Mouse (Mus musculus) midbrain, postnatal 0 days (tissue): ENCODE results near the gene Dnaja3. TPM values are rescaled to one million over a fixed set of nuclear protein-coding genes. Genes with fewer than 3 reads are reported as not detected.

Experiments used
- ATAC-seq: fragments of 200-750 bp; cut with Nextera tagmentation; 2 replicates; pipeline ENCODE4 v1.8.0; 2017; ENCODE audit warnings: moderate number of reproducible peaks, mild to moderate bottlenecking, moderate TSS enrichment, moderate library complexity; ENCODE audit not compliant: low FRiP score
- DNase-seq: peaks from one replicate; pipeline ENCODE4 v3.0.0-alpha.2; 2015; ENCODE audit warnings: low spot score
- H3K27ac ChIP-seq: fragments of 300-500 bp; sonication (generic); 2 replicates; pipeline ENCODE4 v1.5.1; 2014; ENCODE audit warnings: low read depth, mild to moderate bottlenecking, low read length, mixed read lengths
- H3K27me3 ChIP-seq: fragments of 300-500 bp; sonication (generic); 2 replicates; pipeline ENCODE4 v1.6.1; 2014; ENCODE audit warnings: low read length, control low read depth, mixed read lengths; ENCODE audit not compliant: insufficient read depth
- H3K36me3 ChIP-seq: fragments of 300-500 bp; sonication (generic); 2 replicates; pipeline ENCODE4 v1.6.1; 2014; ENCODE audit warnings: low read length, control low read depth, mixed read lengths; ENCODE audit not compliant: insufficient read depth
- H3K4me1 ChIP-seq: fragments of 300-500 bp; sonication (generic); 2 replicates; pipeline ENCODE4 v1.6.1; 2014; ENCODE audit warnings: mild to moderate bottlenecking, control low read depth, antibody characterized with exemption, low read length, mixed read lengths; ENCODE audit not compliant: insufficient read depth
- H3K4me2 ChIP-seq: fragments of 300-500 bp; sonication (generic); 2 replicates; pipeline ENCODE4 v1.6.1; 2014; ENCODE audit warnings: low read depth, mild to moderate bottlenecking, low read length, mixed read lengths; ENCODE audit not compliant: poor library complexity, severe bottlenecking
- H3K4me3 ChIP-seq: fragments of 300-500 bp; sonication (generic); 2 replicates; pipeline ENCODE4 v1.5.1; 2014; ENCODE audit warnings: low read depth, mild to moderate bottlenecking, low read length, moderate library complexity
- H3K9ac ChIP-seq: fragments of 300-500 bp; sonication (generic); replicated peaks from 2 replicates; pipeline ENCODE4 v1.6.1; 2014; ENCODE audit warnings: mild to moderate bottlenecking, low read length, moderate library complexity, mixed read lengths; ENCODE audit not compliant: poor library complexity, severe bottlenecking
- H3K9me3 ChIP-seq: fragments of 300-500 bp; sonication (generic); 2 replicates; pipeline ENCODE4 v1.6.1; 2016; ENCODE audit warnings: low read length, control low read depth
- CTCF ChIP-seq: IDR thresholded peaks from 2 replicates; pipeline ENCODE4 v1.5.1; 2016; ENCODE audit warnings: antibody characterized with exemption, mild to moderate bottlenecking
- WGBS: fragments of 180-500 bp; shearing (Covaris S2); extraction: QIAGEN DNeasy Blood & Tissue Kit; methylation state at CpG from one replicate; pipeline ENCODE4 v1.1.7; 2014; 5-methylcytosine and 5-hydroxymethylcytosine counted together
- polyA plus RNA-seq: library from polyadenylated mRNA; unstranded; fragments of >200 nt; fragmentation: Nextera tagmentation; extraction: Ambion mirVana; gene quantifications from 2 replicates; pipeline ENCODE4 v1.2.1, GENCODE M21; 2015
- total RNA-seq: library from RNA; depleted of rRNA; stranded (reverse); fragments of >200 nt; gene quantifications from 2 replicates; pipeline ENCODE4 v1.2.3, GENCODE M21; 2014

Dnaja3 gene
- total and polyA plus RNA-seq, 2 experiments from 2014 or later, result 54.1 to 65.5 TPM

DNA sequence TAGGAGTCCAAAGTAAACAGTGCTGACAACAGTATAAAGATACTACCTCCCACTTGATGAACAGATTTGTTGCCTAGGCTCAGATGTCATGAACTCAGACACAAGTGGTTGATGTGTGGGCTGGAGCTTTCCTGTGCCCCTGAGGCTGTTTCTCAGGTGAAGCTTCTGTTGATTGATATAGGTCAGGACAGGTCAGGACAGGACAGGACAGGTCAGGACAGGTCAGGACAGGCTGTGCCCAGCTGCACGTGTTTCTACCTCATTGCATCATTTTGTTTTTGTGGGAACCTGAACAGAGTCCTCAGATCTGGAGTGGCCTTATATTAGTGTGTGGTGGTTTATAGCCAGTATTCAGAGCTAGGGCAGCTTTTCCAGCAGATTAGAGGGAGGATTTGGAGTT is 62.9 kb downstream of the Dnaja3 start:
- Histone ChIP-seq H3K4me3 (no peak overlapping the region), H3K9ac (no peak overlapping the region), H3K36me3 (peaks cover 69% of the 10 kb centered on the region), H3K4me2 (no peak overlapping the region), H3K27ac (no peak overlapping the region), H3K27me3 (no peaks in the 10 kb centered on the region), H3K4me1 (no peaks in the 10 kb centered on the region), H3K9me3 (no peaks in the 10 kb centered on the region)
- DNase-seq (no peak), ATAC-seq (no peak)
- WGBS, result 64% methylated on average over 1 of the region's 1 CpGs
- no peak for TF ChIP-seq CTCF

DNA sequence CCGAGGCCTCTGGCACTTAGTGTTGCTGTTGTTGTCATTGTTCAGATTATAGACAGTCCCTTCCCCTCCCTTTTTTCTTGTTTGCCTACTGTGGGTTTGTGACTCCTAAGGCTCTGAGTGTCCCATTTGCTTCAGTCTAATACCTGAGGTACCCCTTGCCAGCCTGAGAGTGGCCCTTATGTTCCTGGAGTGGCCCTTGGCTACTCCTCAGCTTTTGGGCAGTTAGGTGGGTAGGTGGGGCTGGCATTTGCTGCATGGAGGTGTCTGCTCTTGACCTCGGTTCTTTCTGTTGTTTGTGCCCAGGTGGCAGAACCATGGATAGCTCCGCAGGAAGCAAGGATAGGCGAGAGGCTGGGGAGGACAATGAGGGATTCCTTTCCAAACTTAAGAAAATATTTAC is 65.8 kb downstream of the Dnaja3 start:
- Histone ChIP-seq H3K36me3 (peaks cover 67% of the 10 kb centered on the region), H3K27me3 (no peaks in the 10 kb centered on the region), H3K4me1 (no peaks in the 10 kb centered on the region), H3K4me2 (no peak overlapping the region), H3K4me3 (no peak overlapping the region), H3K9ac (no peak overlapping the region), H3K27ac (no peak overlapping the region), H3K9me3 (no peaks in the 10 kb centered on the region)
- WGBS, result 72% methylated on average over 4 of the region's 4 CpGs
- no peak for TF ChIP-seq CTCF
- DNase-seq, result no peak
- ATAC-seq, result no peak

DNA sequence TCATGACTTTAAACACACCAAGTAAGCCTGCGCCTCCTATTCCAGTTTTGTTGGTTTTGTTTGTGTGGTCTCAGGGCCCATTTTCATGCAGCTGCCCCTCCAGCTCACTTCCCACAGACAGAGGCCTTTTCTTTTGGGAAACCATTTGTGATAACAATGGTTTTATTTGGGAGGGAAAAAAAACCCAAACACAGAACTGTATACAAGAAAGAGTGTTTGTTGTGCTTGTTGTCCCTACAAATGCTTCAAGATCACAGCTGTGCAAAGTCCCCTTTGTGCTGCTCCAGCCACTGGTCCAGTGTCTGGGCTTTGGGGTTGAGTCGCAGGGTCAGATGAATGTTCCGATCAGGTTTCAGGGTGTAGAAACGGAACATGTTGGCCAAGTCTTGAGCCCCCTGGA is 71.4 kb downstream of the Dnaja3 start:
- DNase-seq (no peak), ATAC-seq (no peak)
- Histone ChIP-seq H3K27me3 (no peaks in the 10 kb centered on the region), H3K36me3 (peaks cover 48% of the 10 kb centered on the region), H3K9ac (no peak overlapping the region), H3K4me3 (no peak overlapping the region), H3K4me1 (no peaks in the 10 kb centered on the region), H3K4me2 (no peak overlapping the region), H3K9me3 (no peaks in the 10 kb centered on the region), H3K27ac (no peak overlapping the region)
- TF ChIP-seq CTCF, result no peak
- WGBS, result 93% methylated on average over 4 of the region's 4 CpGs

- no peak for ATAC-seq
- H3K4me3 ChIP-seq, result no peak overlapping the region
- WGBS, result 90% methylated on average over 17 of the region's 17 CpGs
- H3K9ac ChIP-seq, result no peak overlapping the region
- no peaks in the 10 kb centered on the region for H3K9me3 ChIP-seq
- no peaks in the 10 kb centered on the region for H3K27me3 ChIP-seq
- no peak overlapping the region for H3K27ac ChIP-seq
- DNase-seq, result no peak
- no peaks in the 10 kb centered on the region for H3K4me1 ChIP-seq
- H3K4me2 ChIP-seq, result no peak overlapping the region
- peaks cover 24% of the 10 kb centered on the region for H3K36me3 ChIP-seq
- no peak for TF ChIP-seq CTCF
Observed at GRCm38 (mm10) chr16:4713861-4714710, 74.3 kb downstream of the Dnaja3 start.

- peak overlapping the region; percentile 62; the same call in 1 of the 2 replicates for H3K4me3 ChIP-seq
- peaks cover 13% of the 10 kb centered on the region for H3K36me3 ChIP-seq
- no peaks in the 10 kb centered on the region for H3K4me1 ChIP-seq
- H3K9me3 ChIP-seq, result no peaks in the 10 kb centered on the region
- no peak overlapping the region for H3K27ac ChIP-seq
- WGBS, result 75% methylated on average over 3 of the region's 3 CpGs
- DNase-seq (no peak), ATAC-seq (no peak)
- no peak for TF ChIP-seq CTCF
- H3K9ac ChIP-seq, result no peak overlapping the region
- H3K27me3 ChIP-seq, result no peaks in the 10 kb centered on the region
- peak overlapping the region; percentile 73 for H3K4me2 ChIP-seq
Observed at GRCm38 (mm10) chr16:4717866-4718265, 78.1 kb downstream of the Dnaja3 start.

DNA sequence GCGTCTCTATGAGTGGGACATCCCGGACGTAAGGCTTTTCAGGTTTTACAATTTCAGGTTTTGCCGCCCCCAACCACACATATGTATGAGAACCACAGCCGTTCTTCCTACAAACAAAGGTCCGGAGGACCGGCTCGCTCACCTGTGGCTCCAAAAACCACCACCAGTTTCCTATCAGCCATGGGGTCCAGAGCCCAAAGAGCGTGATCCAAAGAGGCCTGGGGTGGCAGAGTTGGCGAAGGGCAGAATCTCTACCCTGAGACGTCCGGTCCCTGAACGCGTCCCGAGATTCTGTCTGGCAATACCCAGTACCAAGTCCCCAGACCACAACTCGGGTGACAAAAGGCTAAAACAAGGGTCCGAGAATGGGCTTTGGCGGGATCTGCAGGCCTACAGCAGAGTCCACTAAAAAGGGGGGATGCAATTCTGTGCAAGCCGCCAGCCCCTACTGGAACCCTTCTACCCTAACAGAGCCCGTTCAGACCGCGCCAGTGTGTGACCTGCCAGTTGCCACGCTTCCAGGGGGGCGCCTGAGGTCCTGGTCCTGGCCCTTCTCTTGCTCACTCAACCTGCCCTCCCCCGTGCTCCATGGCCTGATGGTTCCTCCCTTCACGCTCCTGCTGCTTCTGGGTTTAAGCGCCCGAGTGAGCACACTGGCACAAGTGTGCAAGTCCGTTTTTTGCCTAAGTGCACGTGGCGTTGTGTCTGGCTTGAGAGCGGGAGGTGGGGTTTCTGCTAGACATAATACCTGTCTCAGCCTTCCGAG is 79.1 kb downstream of the Dnaja3 start, which contains the start of gene Nmral1:
Gene Nmral1 (minus strand): TSS at position 604 of the 766 bp plus-strand sequence.
- peak within 1 kb of the TSS; percentile 62 for H3K4me3 ChIP-seq
- no peaks in the 10 kb centered on the region for H3K27me3 ChIP-seq
- peak within 1 kb of the TSS; percentile 74 for H3K27ac ChIP-seq
- no peak for TF ChIP-seq CTCF
- no peaks in the 10 kb centered on the region for H3K9me3 ChIP-seq
- peak; percentile 84 for ATAC-seq
- H3K9ac ChIP-seq, result peak within 1 kb of the TSS; percentile 85
- 13% methylated on average over 33 of the region's 33 CpGs for WGBS
- peaks cover 10% of the 10 kb centered on the region for H3K36me3 ChIP-seq
- peak; percentile 79 for DNase-seq
- no peaks in the 10 kb centered on the region for H3K4me1 ChIP-seq
- peak within 1 kb of the TSS; percentile 73 for H3K4me2 ChIP-seq
